Mouse (Mus musculus): ENCODE data around the gene Rcc1l. TPM values are rescaled to one million over a fixed set of nuclear protein-coding genes. Genes with fewer than 3 reads are reported as not detected.

Rcc1l gene
- polyA plus RNA-seq, 1 experiment from 2014 or later, result 23.8 TPM

DNA sequence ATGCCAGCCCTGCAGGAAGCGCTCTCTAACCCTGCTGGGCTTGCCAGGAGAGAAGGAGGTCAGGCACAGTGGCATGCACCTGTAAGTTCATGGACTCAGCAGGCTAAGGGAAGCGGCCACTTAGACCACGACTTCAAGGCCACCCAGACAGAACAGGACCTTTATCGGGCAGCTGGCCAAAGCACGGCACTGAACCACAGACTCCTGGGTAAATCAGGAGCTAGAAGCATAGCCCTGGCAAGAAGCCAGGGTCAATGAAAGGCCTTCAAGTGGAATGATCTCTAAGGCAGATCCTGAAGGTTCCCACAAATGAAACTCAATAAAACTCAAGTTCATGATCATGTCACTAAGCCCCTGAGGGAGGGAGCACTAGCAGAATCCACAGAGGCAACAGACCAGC is 11.9 kb downstream of the Rcc1l start:
- no peak overlapping the region for H3K4me3 ChIP-seq (ENCODE audit: low read depth, low read length)
- no peak overlapping the region for H3K4me2 ChIP-seq (replicated peaks; ENCODE audit: low read depth, low read length)
- no peak for ATAC-seq (ENCODE audit: insufficient number of reproducible peaks, insufficient read depth, low FRiP score, low read depth)
- H3K27me3 ChIP-seq (ENCODE audit: control insufficient read depth, insufficient read depth, low read length), result no peaks in the 10 kb centered on the region
- peaks cover 35% of the 10 kb centered on the region for H3K36me3 ChIP-seq (ENCODE audit: control insufficient read depth, insufficient read depth, low read length)
- WGBS, result 72% methylated on average over 5 of the region's 5 CpGs
- H3K9me3 ChIP-seq (ENCODE audit: control insufficient read depth, low read depth, low read length), result no peaks in the 10 kb centered on the region
- no peaks in the 10 kb centered on the region for H3K4me1 ChIP-seq (ENCODE audit: control insufficient read depth, insufficient read depth, low read length)
- H3K27ac ChIP-seq (ENCODE audit: low read length), result no peak overlapping the region
- H3K9ac ChIP-seq (replicated peaks; ENCODE audit: low read depth, low read length), result no peak overlapping the region

DNA sequence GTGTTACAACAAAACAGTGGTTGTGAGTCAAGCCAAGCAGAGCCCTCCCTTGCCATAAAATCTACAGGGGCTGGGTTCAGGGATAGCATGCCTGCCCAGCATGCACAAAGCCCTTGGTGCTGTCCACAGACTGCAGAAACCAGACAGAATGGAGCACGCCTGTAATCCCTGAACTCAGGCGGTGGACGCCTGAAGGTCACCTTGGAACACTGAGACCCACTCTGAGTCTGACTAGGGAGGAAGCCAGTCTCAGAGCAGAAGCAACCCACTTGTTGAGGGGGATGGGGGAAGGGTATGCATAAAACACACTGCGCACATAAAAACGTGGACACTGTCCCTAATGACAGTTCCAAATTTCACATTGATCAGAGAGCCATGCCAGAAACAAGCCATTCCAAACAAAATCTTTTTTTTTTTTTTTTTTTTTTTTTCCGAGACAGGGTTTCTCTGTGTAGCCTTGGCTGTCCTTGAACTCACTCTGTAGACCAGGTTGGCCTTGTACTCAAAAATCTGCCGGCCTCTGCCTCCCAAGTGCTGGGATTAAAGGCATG is 20.6 kb downstream of the Rcc1l start:
- Histone ChIP-seq H3K4me1 (ENCODE audit: control insufficient read depth, insufficient read depth, low read length) (no peaks in the 10 kb centered on the region), H3K4me3 (ENCODE audit: low read depth, low read length) (no peak overlapping the region), H3K27ac (ENCODE audit: low read length) (no peak overlapping the region), H3K9ac (replicated peaks; ENCODE audit: low read depth, low read length) (no peak overlapping the region), H3K9me3 (ENCODE audit: control insufficient read depth, low read depth, low read length) (no peaks in the 10 kb centered on the region), H3K36me3 (ENCODE audit: control insufficient read depth, insufficient read depth, low read length) (peaks cover 41% of the 10 kb centered on the region), H3K27me3 (ENCODE audit: control insufficient read depth, insufficient read depth, low read length) (no peaks in the 10 kb centered on the region), H3K4me2 (replicated peaks; ENCODE audit: low read depth, low read length) (no peak overlapping the region)
- ATAC-seq (ENCODE audit: insufficient number of reproducible peaks, insufficient read depth, low FRiP score, low read depth), result no peak
- 87% methylated on average over 7 of the region's 7 CpGs for WGBS

DNA sequence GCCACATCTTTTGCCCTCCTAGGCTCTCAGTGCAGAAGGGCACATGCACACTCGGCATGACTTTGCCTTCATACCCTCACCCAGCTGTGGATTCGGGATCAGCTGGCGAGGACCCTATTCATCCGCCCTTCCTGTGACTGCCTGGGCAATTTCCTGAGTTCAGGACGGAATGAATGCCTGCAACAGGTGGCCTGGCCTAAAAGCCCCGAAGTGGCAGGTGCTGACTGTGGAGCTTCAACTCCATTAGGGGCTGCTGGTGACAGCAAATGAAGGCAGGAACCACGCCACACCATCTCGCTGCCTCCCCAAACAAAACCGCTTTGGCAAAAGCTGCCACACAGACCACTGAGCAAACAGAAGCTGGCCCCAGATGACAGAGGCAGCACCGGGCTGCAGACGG is 24.7 kb downstream of the Rcc1l start:
- Histone ChIP-seq H3K27ac (ENCODE audit: low read length) (no peak overlapping the region), H3K36me3 (ENCODE audit: control insufficient read depth, insufficient read depth, low read length) (peaks cover 46% of the 10 kb centered on the region), H3K4me2 (replicated peaks; ENCODE audit: low read depth, low read length) (no peak overlapping the region), H3K9ac (replicated peaks; ENCODE audit: low read depth, low read length) (no peak overlapping the region), H3K4me3 (ENCODE audit: low read depth, low read length) (no peak overlapping the region), H3K27me3 (ENCODE audit: control insufficient read depth, insufficient read depth, low read length) (no peaks in the 10 kb centered on the region), H3K9me3 (ENCODE audit: control insufficient read depth, low read depth, low read length) (no peaks in the 10 kb centered on the region), H3K4me1 (ENCODE audit: control insufficient read depth, insufficient read depth, low read length) (no peaks in the 10 kb centered on the region)
- WGBS, result 76% methylated on average over 11 of the region's 11 CpGs
- no peak for ATAC-seq (ENCODE audit: insufficient number of reproducible peaks, insufficient read depth, low FRiP score, low read depth)

DNA sequence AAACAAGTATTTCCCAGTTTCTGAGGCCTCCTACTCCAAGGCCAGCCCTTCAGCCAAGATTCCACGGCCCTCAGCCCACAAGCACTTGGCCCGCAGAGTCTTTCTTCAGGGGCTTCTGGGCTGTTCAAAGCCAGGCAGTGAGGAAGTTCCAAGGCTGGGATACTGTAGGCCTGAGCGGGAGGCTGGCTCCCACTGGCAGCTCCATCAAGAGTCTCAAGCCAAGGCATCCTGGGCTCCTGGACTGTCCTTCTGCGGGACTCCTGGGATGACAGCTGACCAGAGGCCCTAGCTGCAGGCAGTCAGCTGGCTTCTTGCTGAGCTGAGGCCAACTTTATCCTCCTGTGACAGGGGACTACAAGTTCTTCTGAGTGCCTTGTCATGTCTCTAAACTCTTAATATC is 28.4 kb downstream of the Rcc1l start:
- H3K27ac ChIP-seq (ENCODE audit: low read length), result no peak overlapping the region
- H3K27me3 ChIP-seq (ENCODE audit: control insufficient read depth, insufficient read depth, low read length), result no peaks in the 10 kb centered on the region
- no peaks in the 10 kb centered on the region for H3K9me3 ChIP-seq (ENCODE audit: control insufficient read depth, low read depth, low read length)
- H3K4me2 ChIP-seq (replicated peaks; ENCODE audit: low read depth, low read length), result no peak overlapping the region
- no peaks in the 10 kb centered on the region for H3K4me1 ChIP-seq (ENCODE audit: control insufficient read depth, insufficient read depth, low read length)
- ATAC-seq (ENCODE audit: insufficient number of reproducible peaks, insufficient read depth, low FRiP score, low read depth), result no peak
- H3K36me3 ChIP-seq (ENCODE audit: control insufficient read depth, insufficient read depth, low read length), result peaks cover 27% of the 10 kb centered on the region
- H3K4me3 ChIP-seq (ENCODE audit: low read depth, low read length), result no peak overlapping the region
- H3K9ac ChIP-seq (replicated peaks; ENCODE audit: low read depth, low read length), result no peak overlapping the region
- WGBS, result 91% methylated on average over 4 of the region's 4 CpGs

DNA sequence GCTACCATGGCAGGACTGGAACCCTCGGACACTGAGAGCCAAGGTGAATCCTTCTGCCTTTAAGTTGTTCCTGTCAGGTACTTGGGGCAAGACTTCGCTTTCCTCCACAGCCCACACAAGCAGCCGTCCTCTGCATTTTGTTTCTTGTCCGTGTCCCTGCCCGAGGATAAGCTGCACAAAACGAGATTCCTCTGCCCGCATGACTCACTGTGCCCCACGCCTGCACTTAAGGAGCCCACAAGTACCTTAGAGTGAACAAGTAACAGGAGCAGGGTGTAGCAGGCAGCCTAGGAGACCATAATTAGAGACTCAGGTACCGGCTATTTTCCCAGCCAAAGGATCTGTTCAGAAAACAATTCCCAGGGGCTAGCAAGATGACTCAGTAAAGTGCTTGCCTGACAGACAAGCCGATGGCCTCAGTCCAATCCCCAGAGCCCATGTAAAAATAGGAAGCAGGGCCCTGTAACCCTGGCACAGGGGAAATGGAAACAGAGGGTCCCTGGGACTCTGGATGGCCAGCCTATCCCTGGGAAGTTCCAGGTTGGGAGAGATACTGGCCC is 29.3 kb downstream of the Rcc1l start:
- ATAC-seq (ENCODE audit: insufficient number of reproducible peaks, insufficient read depth, low FRiP score, low read depth), result no peak
- Histone ChIP-seq H3K4me2 (replicated peaks; ENCODE audit: low read depth, low read length) (no peak overlapping the region), H3K4me1 (ENCODE audit: control insufficient read depth, insufficient read depth, low read length) (no peaks in the 10 kb centered on the region), H3K9ac (replicated peaks; ENCODE audit: low read depth, low read length) (no peak overlapping the region), H3K36me3 (ENCODE audit: control insufficient read depth, insufficient read depth, low read length) (peaks cover 27% of the 10 kb centered on the region), H3K27me3 (ENCODE audit: control insufficient read depth, insufficient read depth, low read length) (no peaks in the 10 kb centered on the region), H3K27ac (ENCODE audit: low read length) (no peak overlapping the region), H3K9me3 (ENCODE audit: control insufficient read depth, low read depth, low read length) (no peaks in the 10 kb centered on the region; the same call in 1 of the 2 replicates), H3K4me3 (ENCODE audit: low read depth, low read length) (no peak overlapping the region)
- 84% methylated on average over 10 of the region's 10 CpGs for WGBS

DNA sequence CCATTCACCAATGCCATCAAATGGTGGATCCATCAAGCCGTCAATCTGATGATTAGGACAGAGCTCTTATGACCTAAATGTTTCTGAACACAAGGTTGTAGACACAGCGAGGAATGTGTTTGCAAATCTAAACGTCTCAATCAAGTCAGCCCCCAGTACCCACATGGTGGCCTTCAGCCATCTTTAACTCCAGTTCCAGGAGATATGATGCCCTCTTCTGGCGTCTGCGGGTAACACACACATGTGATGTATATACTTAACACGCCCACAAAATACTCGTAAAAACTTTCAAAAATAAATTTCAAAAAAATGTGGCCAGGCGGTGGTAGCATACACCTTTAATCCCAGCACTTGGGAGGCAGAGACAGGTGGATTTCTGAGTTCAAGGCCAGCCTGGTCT is 31.6 kb downstream of the Rcc1l start:
- Histone ChIP-seq H3K4me1 (ENCODE audit: control insufficient read depth, insufficient read depth, low read length) (no peaks in the 10 kb centered on the region), H3K36me3 (ENCODE audit: control insufficient read depth, insufficient read depth, low read length) (peaks cover 12% of the 10 kb centered on the region), H3K4me3 (ENCODE audit: low read depth, low read length) (no peak overlapping the region), H3K27me3 (ENCODE audit: control insufficient read depth, insufficient read depth, low read length) (no peaks in the 10 kb centered on the region), H3K27ac (ENCODE audit: low read length) (no peak overlapping the region), H3K9me3 (ENCODE audit: control insufficient read depth, low read depth, low read length) (no peaks in the 10 kb centered on the region; the same call in 1 of the 2 replicates), H3K9ac (replicated peaks; ENCODE audit: low read depth, low read length) (no peak overlapping the region), H3K4me2 (replicated peaks; ENCODE audit: low read depth, low read length) (no peak overlapping the region)
- ATAC-seq (ENCODE audit: insufficient number of reproducible peaks, insufficient read depth, low FRiP score, low read depth), result no peak
- WGBS, result 93% methylated on average over 8 of the region's 8 CpGs

DNA sequence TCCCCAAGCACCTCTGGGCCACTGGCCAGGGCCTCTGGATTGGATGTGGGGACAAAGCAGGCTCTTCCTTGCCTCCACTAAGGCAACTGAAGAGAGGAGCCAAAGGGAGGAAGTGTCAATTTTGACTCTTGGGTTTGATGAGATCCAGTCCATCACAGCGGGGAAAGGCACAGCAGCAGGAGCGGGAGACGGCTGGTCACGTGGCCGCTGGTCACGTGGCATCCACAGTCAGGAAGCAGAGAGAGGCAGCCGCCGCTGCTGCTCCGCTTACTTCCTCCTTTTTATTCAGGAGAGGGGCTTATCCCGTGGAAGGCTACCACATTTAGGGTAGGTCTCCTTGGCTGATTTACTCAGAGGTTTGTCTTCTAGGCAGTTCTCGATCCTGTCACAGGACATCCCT is 34.2 kb downstream of the Rcc1l start:
- H3K9ac ChIP-seq (replicated peaks; ENCODE audit: low read depth, low read length), result no peak overlapping the region
- H3K4me3 ChIP-seq (ENCODE audit: low read depth, low read length), result no peak overlapping the region
- H3K27me3 ChIP-seq (ENCODE audit: control insufficient read depth, insufficient read depth, low read length), result no peaks in the 10 kb centered on the region
- no peak for ATAC-seq (ENCODE audit: insufficient number of reproducible peaks, insufficient read depth, low FRiP score, low read depth)
- H3K4me1 ChIP-seq (ENCODE audit: control insufficient read depth, insufficient read depth, low read length), result no peaks in the 10 kb centered on the region
- 84% methylated on average over 11 of the region's 11 CpGs for whole genome bisulfite sequencing
- H3K36me3 ChIP-seq (ENCODE audit: control insufficient read depth, insufficient read depth, low read length), result no peaks in the 10 kb centered on the region
- no peaks in the 10 kb centered on the region; the same call in 1 of the 2 replicates for H3K9me3 ChIP-seq (ENCODE audit: control insufficient read depth, low read depth, low read length)
- H3K4me2 ChIP-seq (replicated peaks; ENCODE audit: low read depth, low read length), result no peak overlapping the region
- no peak overlapping the region for H3K27ac ChIP-seq (ENCODE audit: low read length)

DNA sequence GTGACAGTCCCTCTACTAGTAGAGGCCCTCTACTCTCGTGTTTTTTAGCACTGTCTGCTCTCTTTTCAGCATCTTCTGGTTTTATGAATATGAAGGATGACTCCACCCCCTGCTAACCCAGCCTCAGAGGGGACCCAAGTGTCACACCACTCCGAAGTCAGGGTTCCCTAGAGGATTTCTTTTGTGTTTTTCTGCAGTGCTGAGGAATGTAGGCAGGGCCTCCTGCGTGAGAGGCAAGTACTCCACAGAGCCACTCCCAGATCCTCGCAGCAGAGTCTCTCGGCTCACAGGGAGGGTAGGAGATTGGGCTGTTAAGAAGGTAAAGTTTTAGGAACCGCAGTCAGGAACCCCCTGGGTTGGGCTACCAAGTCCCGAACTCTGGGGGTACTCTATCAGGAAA is 35.3 kb downstream of the Rcc1l start:
- no peaks in the 10 kb centered on the region for H3K36me3 ChIP-seq (ENCODE audit: control insufficient read depth, insufficient read depth, low read length)
- 67% methylated on average over 7 of the region's 7 CpGs for WGBS
- no peak overlapping the region for H3K4me2 ChIP-seq (replicated peaks; ENCODE audit: low read depth, low read length)
- H3K4me1 ChIP-seq (ENCODE audit: control insufficient read depth, insufficient read depth, low read length), result no peaks in the 10 kb centered on the region
- H3K27me3 ChIP-seq (ENCODE audit: control insufficient read depth, insufficient read depth, low read length), result no peaks in the 10 kb centered on the region
- H3K27ac ChIP-seq (ENCODE audit: low read length), result no peak overlapping the region
- no peak for ATAC-seq (ENCODE audit: insufficient number of reproducible peaks, insufficient read depth, low FRiP score, low read depth)
- H3K9me3 ChIP-seq (ENCODE audit: control insufficient read depth, low read depth, low read length), result no peaks in the 10 kb centered on the region; the same call in 1 of the 2 replicates
- no peak overlapping the region for H3K9ac ChIP-seq (replicated peaks; ENCODE audit: low read depth, low read length)
- H3K4me3 ChIP-seq (ENCODE audit: low read depth, low read length), result no peak overlapping the region

DNA sequence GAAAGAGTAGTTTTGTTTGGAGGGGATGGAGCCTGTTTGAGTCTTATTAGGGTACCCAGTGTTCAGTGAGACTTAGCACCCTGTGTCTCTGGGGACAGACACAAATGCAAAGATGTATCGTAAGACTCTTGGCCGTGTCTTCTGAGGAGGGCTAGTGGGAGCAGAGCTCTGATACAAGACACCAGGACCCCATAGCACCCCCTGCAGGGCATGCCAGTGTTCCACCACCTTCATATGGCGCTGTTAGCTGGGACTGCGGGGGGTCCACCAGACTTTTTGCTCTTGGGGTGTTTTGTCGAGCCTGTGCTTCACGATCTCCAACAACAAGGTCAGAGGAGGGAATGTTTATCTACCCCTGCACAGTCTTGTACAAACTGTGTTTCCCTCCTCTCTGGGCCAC is 37.1 kb downstream of the Rcc1l start:
- Histone ChIP-seq H3K27me3 (ENCODE audit: control insufficient read depth, insufficient read depth, low read length) (no peaks in the 10 kb centered on the region), H3K9ac (replicated peaks; ENCODE audit: low read depth, low read length) (no peak overlapping the region), H3K4me3 (ENCODE audit: low read depth, low read length) (no peak overlapping the region), H3K4me1 (ENCODE audit: control insufficient read depth, insufficient read depth, low read length) (no peaks in the 10 kb centered on the region), H3K4me2 (replicated peaks; ENCODE audit: low read depth, low read length) (no peak overlapping the region), H3K9me3 (ENCODE audit: control insufficient read depth, low read depth, low read length) (no peaks in the 10 kb centered on the region; the same call in 1 of the 2 replicates), H3K36me3 (ENCODE audit: control insufficient read depth, insufficient read depth, low read length) (no peaks in the 10 kb centered on the region), H3K27ac (ENCODE audit: low read length) (no peak overlapping the region)
- ATAC-seq (ENCODE audit: insufficient number of reproducible peaks, insufficient read depth, low FRiP score, low read depth), result no peak
- WGBS, result 84% methylated on average over 6 of the region's 6 CpGs

All from stomach, embryonic 14.5 days (tissue).